Mouse (Mus musculus) midbrain, embryonic 16.5 days (tissue): ENCODE data around the gene Krtap9-5. TPM values are rescaled to one million over a fixed set of nuclear protein-coding genes. Genes with fewer than 3 reads are reported as not detected.

Experiments used
- ATAC-seq: fragments of 200-750 bp; cut with Nextera tagmentation; 2 replicates; pipeline ENCODE4 v1.8.0; 2017; ENCODE audit warnings: moderate TSS enrichment
- H3K27ac ChIP-seq: fragments of 300-500 bp; sonication (generic); 2 replicates; pipeline ENCODE4 v1.5.1; 2014; ENCODE audit warnings: mild to moderate bottlenecking, low read length, mixed read lengths
- H3K27me3 ChIP-seq: fragments of 300-500 bp; sonication (generic); 2 replicates; pipeline ENCODE4 v1.6.1; 2014; ENCODE audit warnings: low read depth, low read length, mixed read lengths; ENCODE audit not compliant: control insufficient read depth, insufficient read depth
- H3K36me3 ChIP-seq: fragments of 300-500 bp; sonication (generic); 2 replicates; pipeline ENCODE4 v1.6.1; 2014; ENCODE audit warnings: mild to moderate bottlenecking, low read length, moderate library complexity, mixed read lengths; ENCODE audit not compliant: control insufficient read depth, insufficient read depth
- H3K4me1 ChIP-seq: fragments of 300-500 bp; sonication (generic); 2 replicates; pipeline ENCODE4 v1.6.1; 2014; ENCODE audit warnings: mild to moderate bottlenecking, low read length, mixed read lengths; ENCODE audit not compliant: control insufficient read depth, insufficient read depth
- H3K4me2 ChIP-seq: fragments of 300-500 bp; sonication (generic); 2 replicates; pipeline ENCODE4 v1.6.1; 2014; ENCODE audit warnings: mild to moderate bottlenecking, low read length, mixed read lengths
- H3K4me3 ChIP-seq: fragments of 300-500 bp; sonication (generic); 2 replicates; pipeline ENCODE4 v1.5.1; 2014; ENCODE audit warnings: low read depth, mild to moderate bottlenecking, low read length, moderate library complexity, mixed read lengths
- H3K9ac ChIP-seq: fragments of 300-500 bp; sonication (generic); 2 replicates; pipeline ENCODE4 v1.6.1; 2014; ENCODE audit warnings: low read depth, low read length, mixed read lengths
- H3K9me3 ChIP-seq: fragments of 300-500 bp; sonication (generic); replicated peaks from 2 replicates; pipeline ENCODE4 v1.6.1; 2014; ENCODE audit warnings: mild to moderate bottlenecking, low read length, mixed read lengths; ENCODE audit not compliant: control insufficient read depth, poor library complexity, severe bottlenecking
- WGBS: fragments of 180-500 bp; shearing (Covaris S2); extraction: QIAGEN DNeasy Blood & Tissue Kit; methylation state at CpG from one replicate; pipeline ENCODE4 v1.1.7; 2014; 5-methylcytosine and 5-hydroxymethylcytosine counted together
- polyA plus RNA-seq: library from polyadenylated mRNA; unstranded; fragments of >200 nt; fragmentation: Nextera tagmentation; extraction: Ambion mirVana; gene quantifications from 2 replicates; pipeline ENCODE4 v1.2.1, GENCODE M21; 2015

Krtap9-5 gene
- not detected in 2 replicates for polyA plus RNA-seq

GRCm38 (mm10) chr11:99948175-99948574, at the start of gene Krtap9-5:
Gene Krtap9-5, plus strand, starts transcription at chr11:99948475.
- Histone ChIP-seq H3K27me3 (no peaks in the 10 kb centered on the region), H3K36me3 (no peaks in the 10 kb centered on the region), H3K9ac (no peak within 1 kb of the TSS), H3K4me1 (no peaks in the 10 kb centered on the region), H3K4me3 (no peak within 1 kb of the TSS), H3K27ac (no peak within 1 kb of the TSS), H3K9me3 (no peaks in the 10 kb centered on the region; the same call in 1 of the 2 replicates), H3K4me2 (no peak within 1 kb of the TSS)
- no peak for ATAC-seq
- WGBS, result 89% methylated on average over 2 of the region's 2 CpGs

- H3K9me3 ChIP-seq, result no peaks in the 10 kb centered on the region
- WGBS, result 86% methylated on average over 2 of the region's 2 CpGs
- H3K4me3 ChIP-seq, result no peak within 1 kb of the TSS
- no peaks in the 10 kb centered on the region for H3K4me1 ChIP-seq
- H3K4me2 ChIP-seq, result no peak within 1 kb of the TSS
- H3K27me3 ChIP-seq, result no peaks in the 10 kb centered on the region
- ATAC-seq, result no peak
- H3K27ac ChIP-seq, result no peak within 1 kb of the TSS
- H3K9ac ChIP-seq, result no peak within 1 kb of the TSS
- H3K36me3 ChIP-seq, result no peaks in the 10 kb centered on the region
These were observed 40.7 kb upstream of the Krtap9-5 start, which contains the start of gene Krtap31-1 for GRCm38 (mm10) chr11:99907620-99908019. Gene Krtap31-1, plus strand, starts transcription at chr11:99907920.

GRCm38 (mm10) chr11:99914451-99914850, 33.8 kb upstream of the Krtap9-5 start, which contains the start of gene Gm11565:
Gene Gm11565, plus strand, starts transcription at chr11:99914751.
- Histone ChIP-seq H3K4me3 (no peak within 1 kb of the TSS), H3K36me3 (no peaks in the 10 kb centered on the region), H3K4me1 (no peaks in the 10 kb centered on the region), H3K27ac (no peak within 1 kb of the TSS), H3K9ac (no peak within 1 kb of the TSS), H3K9me3 (no peaks in the 10 kb centered on the region), H3K27me3 (no peaks in the 10 kb centered on the region), H3K4me2 (no peak within 1 kb of the TSS)
- WGBS, result 91% methylated on average over 3 of the region's 3 CpGs
- no peak for ATAC-seq

GRCm38 (mm10) chr11:99935991-99936390, 12.3 kb upstream of the Krtap9-5 start, which contains the start of gene Krtap31-2:
Gene Krtap31-2, plus strand, starts transcription at chr11:99936291.
- H3K4me2 ChIP-seq, result no peak within 1 kb of the TSS
- H3K27me3 ChIP-seq, result no peaks in the 10 kb centered on the region
- no peak within 1 kb of the TSS for H3K4me3 ChIP-seq
- no peaks in the 10 kb centered on the region for H3K4me1 ChIP-seq
- no peak within 1 kb of the TSS for H3K9ac ChIP-seq
- 90% methylated on average over 1 of the region's 1 CpGs for WGBS
- no peaks in the 10 kb centered on the region; the same call in 1 of the 2 replicates for H3K9me3 ChIP-seq
- no peak within 1 kb of the TSS for H3K27ac ChIP-seq
- no peaks in the 10 kb centered on the region for H3K36me3 ChIP-seq
- no peak for ATAC-seq

- Histone ChIP-seq H3K36me3 (no peaks in the 10 kb centered on the region), H3K4me3 (no peak overlapping the region), H3K4me1 (no peaks in the 10 kb centered on the region), H3K4me2 (no peak overlapping the region), H3K27ac (no peak overlapping the region), H3K27me3 (no peaks in the 10 kb centered on the region), H3K9me3 (no peaks in the 10 kb centered on the region), H3K9ac (no peak overlapping the region)
- WGBS, result 89% methylated on average over 9 of the region's 9 CpGs
- ATAC-seq, result no peak
These were observed 10.5 kb upstream of the Krtap9-5 start for GRCm38 (mm10) chr11:99937751-99938264.

GRCm38 (mm10) chr11:99964213-99964612, 15.9 kb downstream of the Krtap9-5 start:
- Histone ChIP-seq H3K9ac (no peak overlapping the region), H3K4me3 (no peak overlapping the region), H3K4me1 (no peaks in the 10 kb centered on the region), H3K9me3 (no peaks in the 10 kb centered on the region), H3K4me2 (no peak overlapping the region), H3K36me3 (no peaks in the 10 kb centered on the region), H3K27ac (no peak overlapping the region), H3K27me3 (no peaks in the 10 kb centered on the region)
- no peak for ATAC-seq
- 53% methylated on average over 6 of the region's 6 CpGs for WGBS

- H3K4me1 ChIP-seq, result no peaks in the 10 kb centered on the region
- no peak for ATAC-seq
- H3K27me3 ChIP-seq, result no peaks in the 10 kb centered on the region
- H3K27ac ChIP-seq, result no peak overlapping the region
- H3K9ac ChIP-seq, result no peak overlapping the region
- no peaks in the 10 kb centered on the region for H3K9me3 ChIP-seq
- H3K4me2 ChIP-seq, result no peak overlapping the region
- H3K4me3 ChIP-seq, result no peak overlapping the region
- H3K36me3 ChIP-seq, result no peaks in the 10 kb centered on the region
- 88% methylated on average over 2 of the region's 2 CpGs for WGBS
These were observed 17.7 kb downstream of the Krtap9-5 start for GRCm38 (mm10) chr11:99965961-99966360.

GRCm38 (mm10) chr11:99978953-99979352, 30.7 kb downstream of the Krtap9-5 start, which contains the start of gene Krtap29-1:
Gene Krtap29-1, minus strand, starts transcription at chr11:99979053.
- no peak within 1 kb of the TSS for H3K27ac ChIP-seq
- H3K4me3 ChIP-seq, result no peak within 1 kb of the TSS
- no peaks in the 10 kb centered on the region for H3K4me1 ChIP-seq
- ATAC-seq, result no peak
- no peaks in the 10 kb centered on the region for H3K9me3 ChIP-seq
- no peaks in the 10 kb centered on the region for H3K27me3 ChIP-seq
- no peak within 1 kb of the TSS for H3K9ac ChIP-seq
- WGBS, result 72% methylated on average over 5 of the region's 5 CpGs
- H3K4me2 ChIP-seq, result no peak within 1 kb of the TSS
- H3K36me3 ChIP-seq, result no peaks in the 10 kb centered on the region

- no peaks in the 10 kb centered on the region for H3K27me3 ChIP-seq
- H3K4me1 ChIP-seq, result no peaks in the 10 kb centered on the region
- H3K4me3 ChIP-seq, result no peak overlapping the region
- no peaks in the 10 kb centered on the region for H3K9me3 ChIP-seq
- no peak overlapping the region for H3K4me2 ChIP-seq
- H3K9ac ChIP-seq, result no peak overlapping the region
- H3K36me3 ChIP-seq, result no peaks in the 10 kb centered on the region
- no peak overlapping the region for H3K27ac ChIP-seq
- 89% methylated on average over 9 of the region's 9 CpGs for WGBS
- ATAC-seq, result no peak
These were observed 34.5 kb downstream of the Krtap9-5 start for GRCm38 (mm10) chr11:99982731-99983130.
